Comparison of ENCODE assay signal across 25 mouse cellular contexts in genomic region chr13:23495526-23495925, GRCm38 (mm10). TPM values are rescaled to one million over a fixed set of nuclear protein-coding genes. Genes with fewer than 3 reads are reported as not detected.
"Had no signal": no experiment of that assay in that cellular context is flagged by ENCODE, and none has a peak within 500 bp of the region (broad histone marks: within the 10 kb centered on the region; RNA-seq: fewer than 3 reads in every experiment).

No protein-coding gene starts in this region.

- H3K4me3 ChIP-seq: midbrain, embryonic 10.5 days; midbrain, embryonic 12.5 days; myocyte; neural tube, embryonic 13.5 days; neural tube, embryonic 15.5 days had no signal

- H3K27ac ChIP-seq: midbrain, embryonic 10.5 days; midbrain, embryonic 12.5 days; neural tube, embryonic 13.5 days; neural tube, embryonic 15.5 days had no signal

- H3K36me3 ChIP-seq: midbrain, embryonic 10.5 days; midbrain, embryonic 12.5 days; neural tube, embryonic 13.5 days; neural tube, embryonic 15.5 days had no signal

- H3K9me3 ChIP-seq: midbrain, embryonic 10.5 days; midbrain, embryonic 12.5 days; neural tube, embryonic 13.5 days; neural tube, embryonic 15.5 days had no signal

- DNase-seq: lung, adult 18-20 months; lung, embryonic 14.5 days; lung, postnatal 10 days; lung, postnatal 4 days; midbrain, embryonic 14.5 days; retina, postnatal 1 day; right cerebral cortex, adult 18-20 months; right cerebral cortex, postnatal 25 days; right cerebral cortex, postnatal 4 days; spleen, adult 18-20 months; thymus, adult 18-20 months; thymus, postnatal 14 days; thymus, postnatal 36 days had no signal

RNA-seq across cellular contexts. Expression of gene Btn2a2, which starts 6.9 kb away (rescaled TPM):
- total RNA-seq: megakaryocyte, adult 5-6 weeks; megakaryocyte-erythroid progenitor cell, adult 5-6 weeks had no signal
- polyA plus RNA-seq: liver, embryonic 16.5 days; midbrain, embryonic 14.5 days; midbrain, embryonic 16.5 days; small intestine, adult 2 months had no signal

RNA-seq across cellular contexts. Expression of gene Btn1a1, which starts 29.8 kb away (rescaled TPM):
- total RNA-seq: megakaryocyte, adult 5-6 weeks; megakaryocyte-erythroid progenitor cell, adult 5-6 weeks had no signal
- polyA plus RNA-seq: midbrain, embryonic 12.5 days; neural tube, embryonic 11.5 days; neural tube, embryonic 15.5 days; stomach, embryonic 14.5 days had no signal

RNA-seq across cellular contexts. Expression of gene Hist1h2af, which starts 38.2 kb away (rescaled TPM):
- polyA plus RNA-seq: midbrain, embryonic 16.5 days; neural tube, embryonic 13.5 days had no signal

RNA-seq across cellular contexts. Expression of gene Hist1h3g, which starts 39.7 kb away (rescaled TPM):
- polyA plus RNA-seq: midbrain, embryonic 16.5 days had no signal
